Mouse (Mus musculus): ENCODE data around the gene Schip1. TPM values are rescaled to one million over a fixed set of nuclear protein-coding genes. Genes with fewer than 3 reads are reported as not detected.

The Schip1 gene
- polyA plus RNA-seq, 1 experiment from 2014 or later, result 53.6 TPM

GRCm38 (mm10) chr3:68576431-68576830 lies 511.8 kb downstream of the Schip1 start:
- Histone ChIP-seq H3K4me1 (replicated peaks) (peaks cover 23% of the 10 kb centered on the region), H3K9ac (no peak overlapping the region), H3K27me3 (replicated peaks) (no peaks in the 10 kb centered on the region), H3K36me3 (no peaks in the 10 kb centered on the region), H3K4me3 (replicated peaks) (no peak overlapping the region), H3K9me3 (no peaks in the 10 kb centered on the region), H3K27ac (no peak overlapping the region), H3K4me2 (replicated peaks) (no peak overlapping the region; the same call in 1 of the 2 replicates)
- WGBS, result 22% methylated on average over 7 of the region's 7 CpGs
- peak; percentile 60 for ATAC-seq

- no peak overlapping the region for H3K9ac ChIP-seq
- H3K4me1 ChIP-seq (replicated peaks), result peaks cover 25% of the 10 kb centered on the region
- no peak for ATAC-seq
- no peaks in the 10 kb centered on the region for H3K27me3 ChIP-seq (replicated peaks)
- 51% methylated on average over 5 of the region's 5 CpGs for WGBS
- no peak overlapping the region for H3K4me3 ChIP-seq (replicated peaks)
- H3K9me3 ChIP-seq, result no peaks in the 10 kb centered on the region
- H3K4me2 ChIP-seq (replicated peaks), result no peak overlapping the region
- H3K27ac ChIP-seq, result no peak overlapping the region
- no peaks in the 10 kb centered on the region for H3K36me3 ChIP-seq
Measured at GRCm38 (mm10) chr3:68576948-68577347, 512.3 kb downstream of the Schip1 start.

GRCm38 (mm10) chr3:68581591-68581990 lies 517.0 kb downstream of the Schip1 start:
- no peak overlapping the region for H3K4me2 ChIP-seq (replicated peaks)
- WGBS, result 74% methylated on average over 13 of the region's 13 CpGs
- no peak for ATAC-seq

DNA sequence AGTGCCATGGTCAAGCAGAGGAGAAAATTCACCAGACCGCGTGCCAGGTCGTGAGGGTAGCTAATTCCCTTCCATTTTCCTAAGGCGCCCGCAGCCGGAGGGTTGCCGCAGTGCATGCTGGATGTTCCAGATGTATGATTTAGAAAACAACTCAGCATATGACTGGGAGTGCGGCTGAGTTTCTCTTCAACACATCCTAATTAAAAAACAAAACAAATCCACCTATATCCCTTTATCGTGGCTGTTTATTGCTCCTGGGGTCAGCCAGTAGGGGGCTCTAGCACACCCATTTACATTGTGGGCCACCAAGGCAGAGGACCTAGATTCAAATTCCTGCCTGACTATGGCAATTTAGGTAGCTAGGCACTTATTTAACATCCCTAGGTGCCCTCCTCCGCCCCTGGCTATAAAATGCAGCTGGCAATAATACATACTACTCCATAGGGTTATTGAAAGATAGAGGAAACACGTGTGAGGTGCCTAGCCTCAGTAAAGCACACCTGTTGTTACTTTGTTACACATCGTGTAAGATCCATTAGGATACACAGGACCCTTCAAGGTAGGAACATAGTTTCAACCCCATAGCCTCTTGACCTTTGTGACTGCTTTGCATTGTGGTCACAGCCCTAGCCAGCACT lies 517.6 kb downstream of the Schip1 start:
- 78% methylated on average over 12 of the region's 12 CpGs for whole genome bisulfite sequencing
- Histone ChIP-seq H3K4me2 (replicated peaks) (0 out of 2 replicates have a peak overlapping the region, but pooled peaks have one; percentile 9), H3K4me1 (replicated peaks) (peaks cover 25% of the 10 kb centered on the region), H3K27ac (peak overlapping the region; percentile 79), H3K4me3 (replicated peaks) (no peak overlapping the region), H3K36me3 (no peaks in the 10 kb centered on the region), H3K27me3 (replicated peaks) (no peaks in the 10 kb centered on the region), H3K9me3 (no peaks in the 10 kb centered on the region), H3K9ac (no peak overlapping the region)
- ATAC-seq, result 0 out of 2 replicates have a peak, but pooled peaks have one; percentile 2

More at GRCm38 (mm10) chr3:68581591-68581990, 517.0 kb downstream of the Schip1 start:
- Histone ChIP-seq H3K27me3 (replicated peaks) (no peaks in the 10 kb centered on the region), H3K36me3 (no peaks in the 10 kb centered on the region), H3K9ac (no peak overlapping the region), H3K4me3 (replicated peaks) (no peak overlapping the region), H3K9me3 (no peaks in the 10 kb centered on the region), H3K4me1 (replicated peaks) (peaks cover 25% of the 10 kb centered on the region), H3K27ac (no peak overlapping the region)

- Histone ChIP-seq H3K4me3 (replicated peaks) (no peak overlapping the region), H3K27me3 (replicated peaks) (no peaks in the 10 kb centered on the region), H3K36me3 (no peaks in the 10 kb centered on the region), H3K4me2 (replicated peaks) (peak overlapping the region; percentile 38), H3K27ac (peak overlapping the region; percentile 79), H3K9me3 (no peaks in the 10 kb centered on the region), H3K9ac (no peak overlapping the region), H3K4me1 (replicated peaks) (peaks cover 33% of the 10 kb centered on the region)
- ATAC-seq, result no peak
- 21% methylated on average over 14 of the region's 14 CpGs for WGBS
Measured at GRCm38 (mm10) chr3:68583031-68583693, 518.6 kb downstream of the Schip1 start.

GRCm38 (mm10) chr3:68583771-68584511 lies 519.3 kb downstream of the Schip1 start:
- no peak overlapping the region for H3K9ac ChIP-seq

GRCm38 (mm10) chr3:68585213-68585612 lies 520.6 kb downstream of the Schip1 start:
- Histone ChIP-seq H3K27me3 (replicated peaks) (no peaks in the 10 kb centered on the region), H3K9ac (no peak overlapping the region), H3K9me3 (no peaks in the 10 kb centered on the region), H3K4me2 (replicated peaks) (no peak overlapping the region), H3K27ac (no peak overlapping the region), H3K4me1 (replicated peaks) (peaks cover 33% of the 10 kb centered on the region), H3K4me3 (replicated peaks) (no peak overlapping the region), H3K36me3 (no peaks in the 10 kb centered on the region)
- ATAC-seq, result no peak
- WGBS, result 86% methylated on average over 4 of the region's 4 CpGs

More at GRCm38 (mm10) chr3:68583771-68584511, 519.3 kb downstream of the Schip1 start:
- 0 out of 2 replicates have a peak, but pooled peaks have one; percentile 26 for ATAC-seq
- Histone ChIP-seq H3K4me2 (replicated peaks) (peak overlapping the region; percentile 38), H3K36me3 (no peaks in the 10 kb centered on the region), H3K4me1 (replicated peaks) (peaks cover 33% of the 10 kb centered on the region), H3K27me3 (replicated peaks) (no peaks in the 10 kb centered on the region), H3K27ac (peak overlapping the region; percentile 79), H3K4me3 (replicated peaks) (no peak overlapping the region), H3K9me3 (no peaks in the 10 kb centered on the region)
- WGBS, result 46% methylated on average over 14 of the region's 14 CpGs

- no peak for ATAC-seq
- Histone ChIP-seq H3K27me3 (replicated peaks) (no peaks in the 10 kb centered on the region), H3K9ac (no peak overlapping the region), H3K4me1 (replicated peaks) (peaks cover 36% of the 10 kb centered on the region), H3K4me3 (replicated peaks) (no peak overlapping the region), H3K9me3 (no peaks in the 10 kb centered on the region), H3K36me3 (no peaks in the 10 kb centered on the region), H3K4me2 (replicated peaks) (no peak overlapping the region), H3K27ac (peak overlapping the region; percentile 6; the same call in 1 of the 2 replicates)
- WGBS, result 19% methylated on average over 9 of the region's 9 CpGs
Measured at GRCm38 (mm10) chr3:68586646-68587064, 522.1 kb downstream of the Schip1 start.

DNA sequence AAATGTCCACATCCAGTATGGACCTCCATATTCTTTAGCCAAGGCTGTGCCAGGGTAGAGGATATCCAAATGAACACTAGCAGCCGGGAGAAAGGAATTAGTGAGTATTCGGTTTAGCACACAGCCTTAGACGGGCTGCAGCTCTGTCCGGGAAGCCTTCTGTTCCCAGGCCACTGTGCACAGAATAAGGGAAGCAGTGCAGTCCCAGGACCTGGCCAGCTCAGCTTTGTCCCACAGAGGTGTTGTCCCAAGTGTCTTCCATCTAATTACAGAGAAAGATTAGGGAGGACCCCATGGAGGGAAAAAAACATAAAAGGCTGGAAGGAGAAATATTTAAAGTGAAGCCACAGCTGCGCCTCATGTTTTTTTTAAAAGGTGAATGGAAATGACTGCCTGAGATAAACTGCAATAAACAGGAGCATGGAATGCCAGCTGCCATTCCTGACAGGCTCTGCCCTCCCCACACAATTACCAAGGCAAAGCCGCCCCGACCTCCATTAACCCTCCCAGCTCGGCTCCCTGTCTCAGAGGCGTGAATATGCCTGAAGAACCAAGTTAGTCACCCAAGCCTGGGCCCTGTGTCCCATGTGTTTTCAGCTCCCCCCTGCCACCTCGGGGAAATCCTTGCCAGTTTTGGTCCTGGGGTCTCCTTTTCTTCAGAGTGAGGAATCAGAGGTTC lies 523.1 kb downstream of the Schip1 start:
- Histone ChIP-seq H3K27ac (no peak overlapping the region), H3K27me3 (replicated peaks) (no peaks in the 10 kb centered on the region), H3K4me1 (replicated peaks) (peaks cover 27% of the 10 kb centered on the region), H3K9ac (no peak overlapping the region), H3K36me3 (no peaks in the 10 kb centered on the region), H3K4me2 (replicated peaks) (no peak overlapping the region), H3K4me3 (replicated peaks) (no peak overlapping the region), H3K9me3 (no peaks in the 10 kb centered on the region)
- 58% methylated on average over 10 of the region's 10 CpGs for WGBS
- no peak for ATAC-seq

GRCm38 (mm10) chr3:68589220-68589840 lies 524.7 kb downstream of the Schip1 start:
- H3K9me3 ChIP-seq, result no peaks in the 10 kb centered on the region
- no peak overlapping the region for H3K9ac ChIP-seq
- H3K36me3 ChIP-seq, result no peaks in the 10 kb centered on the region
- 70% methylated on average over 9 of the region's 9 CpGs for WGBS
- H3K27me3 ChIP-seq (replicated peaks), result no peaks in the 10 kb centered on the region
- ATAC-seq, result no peak
- H3K4me2 ChIP-seq (replicated peaks), result no peak overlapping the region
- no peak overlapping the region for H3K4me3 ChIP-seq (replicated peaks)
- no peak overlapping the region for H3K27ac ChIP-seq
- peaks cover 23% of the 10 kb centered on the region for H3K4me1 ChIP-seq (replicated peaks)

GRCm38 (mm10) chr3:68590436-68590835 lies 525.8 kb downstream of the Schip1 start:
- H3K9ac ChIP-seq, result no peak overlapping the region
- H3K27me3 ChIP-seq (replicated peaks), result no peaks in the 10 kb centered on the region
- ATAC-seq, result peak; percentile 28; the same call in 1 of the 2 replicates
- H3K4me3 ChIP-seq (replicated peaks), result no peak overlapping the region
- no peaks in the 10 kb centered on the region for H3K9me3 ChIP-seq
- peak overlapping the region; percentile 52 for H3K27ac ChIP-seq
- WGBS, result 45% methylated on average over 8 of the region's 8 CpGs
- H3K36me3 ChIP-seq, result no peaks in the 10 kb centered on the region
- H3K4me2 ChIP-seq (replicated peaks), result no peak overlapping the region
- peaks cover 23% of the 10 kb centered on the region for H3K4me1 ChIP-seq (replicated peaks)
